Mouse (Mus musculus) granulocyte monocyte progenitor cell, adult 5-6 weeks (primary cell): ENCODE measurements around the gene Pfn4. TPM values are rescaled to one million over a fixed set of nuclear protein-coding genes. Genes with fewer than 3 reads are reported as not detected.
"Not testable (repeated sequence)": the region's sequence is repeated elsewhere in the genome, so short reads cannot be mapped to it uniquely, and the experiment has no call there.

Experiments
- ATAC-seq: replicated peaks from 2 replicates; pipeline ENCODE4 v1.8.0; 2016; ENCODE audit warnings: mild to moderate bottlenecking, moderate TSS enrichment, inconsistent platforms; ENCODE audit not compliant: poor library complexity, severe bottlenecking
- total RNA-seq, 2 experiments: library from RNA; stranded (forward) in 1 of 2; stranded (reverse) in 1 of 2; fragments of 200-712, 200-1000 nt in 1 of 2; fragments of >200 nt in 1 of 2; fragmentation: Nextera tagmentation in 1 of 2; gene quantifications; 2 replicates each; pipeline ENCODE4 v1.2.3; 2014 to 2017

Pfn4 gene
- total RNA-seq, 2 experiments from 2014 or later: 1.3 TPM; not detected in 1

- no peak for ATAC-seq
Observed at GRCm38 (mm10) chr12:4783598-4783997, 14.8 kb downstream of the Pfn4 start.

GRCm38 (mm10) chr12:4784466-4784865 is 15.6 kb downstream of the Pfn4 start:
- ATAC-seq: no peak

- not testable (repeated sequence) for ATAC-seq
Observed at GRCm38 (mm10) chr12:4788128-4788527, 19.3 kb downstream of the Pfn4 start.

GRCm38 (mm10) chr12:4793718-4794117 is 24.9 kb downstream of the Pfn4 start:
- no peak for ATAC-seq

- ATAC-seq: not testable (repeated sequence)
Observed at GRCm38 (mm10) chr12:4797471-4797870, 28.6 kb downstream of the Pfn4 start.

- ATAC-seq: no peak
Observed at GRCm38 (mm10) chr12:4811036-4811435, 42.2 kb downstream of the Pfn4 start.

GRCm38 (mm10) chr12:4811705-4812104 is 42.9 kb downstream of the Pfn4 start:
- ATAC-seq: no peak

- no peak for ATAC-seq
Observed at GRCm38 (mm10) chr12:4813636-4814035, 44.8 kb downstream of the Pfn4 start.

GRCm38 (mm10) chr12:4816680-4817360 is 48.0 kb downstream of the Pfn4 start:
- no peak; the same call in 1 of the 2 replicates for ATAC-seq

- peak; percentile 96 for ATAC-seq
Observed at GRCm38 (mm10) chr12:4817361-4818101, 48.7 kb downstream of the Pfn4 start, which contains the start of gene Sf3b6. Gene Sf3b6 (plus strand): TSS chr12:4817544.

GRCm38 (mm10) chr12:4827256-4827655 is 58.4 kb downstream of the Pfn4 start:
- ATAC-seq: no peak

Other genes starting within 250 kb of the Pfn4 start
- 61.0 and 119 TPM in 2 replicates for gene Itsn2, start 176.4 kb upstream of the Pfn4 start, total RNA-seq (2014; fragmentation: Nextera tagmentation)
- gene Itsn2, start 176.4 kb upstream of the Pfn4 start, total RNA-seq (2017): 117 and 145 TPM in 2 replicates
- not detected in 2 replicates for gene Gm3625, start 176.1 kb upstream of the Pfn4 start, total RNA-seq (2014; fragmentation: Nextera tagmentation)
- gene Gm3625, start 176.1 kb upstream of the Pfn4 start, total RNA-seq (2017): not detected in 2 replicates
- 0.26 and 0.70 TPM in 2 replicates for gene Fam228a, start 30.6 kb upstream of the Pfn4 start, total RNA-seq (2014; fragmentation: Nextera tagmentation)
- gene Fam228a, start 30.6 kb upstream of the Pfn4 start, total RNA-seq (2017): not detected in 2 replicates
- 0.45 and 1.3 TPM in 2 replicates for gene Fam228b, start 245 bp downstream of the Pfn4 start, total RNA-seq (2014; fragmentation: Nextera tagmentation)
- gene Fam228b, start 245 bp downstream of the Pfn4 start, total RNA-seq (2017): 0.90 and 0.93 TPM in 2 replicates
- gene Sf3b6, start 48.5 kb downstream of the Pfn4 start, total RNA-seq (2014; fragmentation: Nextera tagmentation): 202 and 249 TPM in 2 replicates
- gene Sf3b6, start 48.5 kb downstream of the Pfn4 start, total RNA-seq (2017): 134 and 198 TPM in 2 replicates
- gene Fkbp1b, start 72.6 kb downstream of the Pfn4 start, total RNA-seq (2014; fragmentation: Nextera tagmentation): 13.7 and 28.2 TPM in 2 replicates
- 18.2 and 35.0 TPM in 2 replicates for gene Fkbp1b, start 72.6 kb downstream of the Pfn4 start, total RNA-seq (2017)
- gene Wdcp, start 74.3 kb downstream of the Pfn4 start, total RNA-seq (2014; fragmentation: Nextera tagmentation): 19.7 and 22.7 TPM in 2 replicates
- gene Wdcp, start 74.3 kb downstream of the Pfn4 start, total RNA-seq (2017): 4.6 and 9.0 TPM in 2 replicates
- 5.8 and 7.5 TPM in 2 replicates for gene Mfsd2b, start 105.3 kb downstream of the Pfn4 start, total RNA-seq (2014; fragmentation: Nextera tagmentation)
- gene Mfsd2b, start 105.3 kb downstream of the Pfn4 start, total RNA-seq (2017): 1.2 and 2.2 TPM in 2 replicates
- gene Ubxn2a, start 138.7 kb downstream of the Pfn4 start, total RNA-seq (2014; fragmentation: Nextera tagmentation): 20.4 and 31.6 TPM in 2 replicates
- gene Ubxn2a, start 138.7 kb downstream of the Pfn4 start, total RNA-seq (2017): 25.5 and 40.2 TPM in 2 replicates
- gene Atad2b, start 148.3 kb downstream of the Pfn4 start, total RNA-seq (2014; fragmentation: Nextera tagmentation): 47.0 and 49.0 TPM in 2 replicates
- gene Atad2b, start 148.3 kb downstream of the Pfn4 start, total RNA-seq (2017): 35.5 and 43.8 TPM in 2 replicates